Mouse (Mus musculus) ES-Bruce4 (cell line): ENCODE results near the gene Tk1. TPM values are rescaled to one million over a fixed set of nuclear protein-coding genes. Genes with fewer than 3 reads are reported as not detected.
A peak's percentile ranks its signal among the peaks of the same experiment; 100 is the strongest.
"Not testable (repeated sequence)": the region's sequence is repeated elsewhere in the genome, so short reads cannot be mapped to it uniquely, and the experiment has no call there.

Source experiments
- H3K27ac ChIP-seq: 2 replicates; pipeline ENCODE4 v1.5.1; 2012; ENCODE audit warnings: low read length, inconsistent platforms; ENCODE audit not compliant: insufficient read depth
- H3K27me3 ChIP-seq: 2 replicates; pipeline ENCODE4 v1.6.1; 2012; ENCODE audit warnings: mild to moderate bottlenecking, low read length, inconsistent platforms; ENCODE audit not compliant: control insufficient read depth, poor library complexity, insufficient read depth, severe bottlenecking
- H3K36me3 ChIP-seq: 2 replicates; pipeline ENCODE4 v1.6.1; 2012; ENCODE audit warnings: inconsistent platforms, mild to moderate bottlenecking, low read length, moderate library complexity; ENCODE audit not compliant: control insufficient read depth, poor library complexity, insufficient read depth, severe bottlenecking
- H3K4me1 ChIP-seq: one replicate; pipeline ENCODE4 v1.8.1; 2011; ENCODE audit warnings: low read length; ENCODE audit not compliant: control insufficient read depth, insufficient read depth
- H3K4me3 ChIP-seq: 2 replicates; pipeline ENCODE4 v1.5.1; 2011; ENCODE audit warnings: low read depth, mild to moderate bottlenecking, low read length
- H3K9ac ChIP-seq: 2 replicates; pipeline ENCODE4 v1.6.1; 2012; ENCODE audit warnings: low read depth, mild to moderate bottlenecking, inconsistent platforms; ENCODE audit not compliant: poor library complexity, severe bottlenecking
- H3K9me3 ChIP-seq: replicated peaks from 2 replicates; pipeline ENCODE4 v1.6.1; 2012; ENCODE audit warnings: mild to moderate bottlenecking, low read length, inconsistent platforms; ENCODE audit not compliant: control insufficient read depth, poor library complexity, insufficient read depth, severe bottlenecking
- CTCF ChIP-seq: IDR thresholded peaks from one replicate; pipeline ENCODE4 v1.8.1; 2011; ENCODE audit warnings: low read depth, low read length
- EP300 ChIP-seq: IDR thresholded peaks from 2 replicates; pipeline ENCODE4 v1.6.1; 2011; ENCODE audit warnings: low read depth, low read length; ENCODE audit not compliant: insufficient read depth
- POLR2A ChIP-seq: IDR thresholded peaks from one replicate; pipeline ENCODE4 v1.8.1; 2011; ENCODE audit warnings: low read length; ENCODE audit not compliant: insufficient read depth
- polyA plus RNA-seq: library from polyadenylated mRNA; stranded (reverse); fragments of >200 nt; gene quantifications from 2 replicates; pipeline ENCODE4 v1.2.4, GENCODE M21; 2011; ENCODE audit warnings: low read depth; ENCODE audit not compliant: missing spikeins, insufficient read depth, insufficient read length

The Tk1 gene
- polyA plus RNA-seq, 1 experiment, result 35.7 TPM

DNA sequence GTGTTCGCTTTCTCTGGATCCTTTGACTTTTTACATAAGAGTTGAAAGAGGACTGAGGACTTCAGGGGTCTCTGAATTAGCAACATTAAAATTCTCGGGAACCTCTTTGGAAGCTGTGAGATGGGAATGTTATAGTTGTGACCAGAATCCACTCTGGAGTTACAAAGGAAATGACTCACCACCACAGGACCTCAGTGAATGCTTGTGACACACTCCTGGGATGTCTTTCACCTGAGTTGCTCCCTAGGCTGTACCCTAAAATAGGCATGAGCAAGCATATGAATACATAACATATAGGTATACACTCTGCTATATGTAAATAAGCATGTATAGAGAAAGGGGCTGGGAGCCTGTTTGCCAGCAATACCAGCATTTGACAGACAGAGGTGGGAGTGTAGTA lies 17.5 kb upstream of the Tk1 start:
- H3K27me3 ChIP-seq, result no peaks in the 10 kb centered on the region
- no peak overlapping the region for H3K9ac ChIP-seq
- no peaks in the 10 kb centered on the region for H3K36me3 ChIP-seq
- no peaks in the 10 kb centered on the region for H3K9me3 ChIP-seq
- TF ChIP-seq CTCF (no peak), POLR2A (no peak), EP300 (no peak)
- no peak overlapping the region for H3K27ac ChIP-seq
- peaks cover 2% of the 10 kb centered on the region for H3K4me1 ChIP-seq
- no peak overlapping the region for H3K4me3 ChIP-seq

DNA sequence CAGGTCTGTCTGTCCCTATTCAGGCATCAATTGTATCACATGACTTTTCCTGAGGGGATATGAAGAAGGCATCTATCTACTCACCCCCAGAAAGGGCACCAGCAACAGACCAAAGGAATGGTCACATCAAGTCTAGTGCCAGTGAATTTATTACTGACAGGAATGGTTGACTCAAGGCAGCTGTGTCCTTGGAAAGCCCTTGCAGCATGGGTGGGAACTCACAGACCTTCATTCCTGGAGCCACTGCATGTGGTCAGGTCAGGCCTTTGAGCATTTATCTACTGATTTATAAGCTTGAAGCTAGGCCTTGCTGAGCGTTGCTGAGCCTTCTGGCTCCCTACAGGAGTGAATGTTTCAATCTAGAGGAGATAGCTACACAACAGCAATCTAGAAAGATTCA lies 15.0 kb upstream of the Tk1 start:
- Histone ChIP-seq H3K4me3 (no peak overlapping the region), H3K4me1 (peaks cover 2% of the 10 kb centered on the region), H3K9ac (no peak overlapping the region), H3K27me3 (no peaks in the 10 kb centered on the region), H3K27ac (no peak overlapping the region), H3K9me3 (no peaks in the 10 kb centered on the region), H3K36me3 (no peaks in the 10 kb centered on the region)
- TF ChIP-seq POLR2A (no peak), EP300 (no peak), CTCF (no peak)

GRCm38 (mm10) chr11:117839021-117839420 lies 13.1 kb upstream of the Tk1 start:
- Histone ChIP-seq H3K27ac (peak overlapping the region; percentile 60), H3K9ac (no peak overlapping the region), H3K4me1 (peaks cover 2% of the 10 kb centered on the region), H3K36me3 (no peaks in the 10 kb centered on the region), H3K9me3 (no peaks in the 10 kb centered on the region), H3K4me3 (no peak overlapping the region), H3K27me3 (no peaks in the 10 kb centered on the region)
- TF ChIP-seq CTCF (no peak), EP300 (no peak), POLR2A (no peak)

DNA sequence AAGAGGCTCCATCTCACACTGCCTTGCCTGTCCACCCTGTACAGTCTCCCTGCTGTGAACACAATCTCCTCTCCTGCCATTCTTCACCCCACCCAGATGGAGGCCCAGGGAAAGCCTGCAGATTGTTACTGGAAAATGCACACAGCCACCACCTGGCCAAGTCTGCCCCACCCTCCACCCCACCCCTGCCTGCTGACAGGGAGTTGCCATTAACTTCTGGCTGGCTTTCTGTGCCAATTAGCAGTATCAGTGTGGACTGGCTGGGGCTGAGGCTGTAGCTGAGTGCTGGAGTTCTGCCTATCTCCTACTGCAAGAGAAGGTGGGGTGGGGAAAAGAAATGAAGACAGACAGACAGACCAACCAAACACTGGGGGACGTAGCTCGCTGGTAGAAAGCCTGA lies 12.7 kb upstream of the Tk1 start:
- Histone ChIP-seq H3K27me3 (no peaks in the 10 kb centered on the region), H3K36me3 (no peaks in the 10 kb centered on the region), H3K9ac (no peak overlapping the region), H3K4me1 (peaks cover 2% of the 10 kb centered on the region), H3K27ac (peak overlapping the region; percentile 60), H3K9me3 (no peaks in the 10 kb centered on the region), H3K4me3 (no peak overlapping the region)
- TF ChIP-seq POLR2A (no peak), CTCF (no peak), EP300 (0 out of 2 replicates have a peak, but pooled peaks have one; percentile 40)

- TF ChIP-seq POLR2A, result no peak
- no peak for TF ChIP-seq EP300
- TF ChIP-seq CTCF, result no peak
- no peaks in the 10 kb centered on the region for H3K9me3 ChIP-seq
- no peaks in the 10 kb centered on the region for H3K27me3 ChIP-seq
- H3K4me3 ChIP-seq, result no peak overlapping the region
- no peaks in the 10 kb centered on the region for H3K36me3 ChIP-seq
- peaks cover 2% of the 10 kb centered on the region for H3K4me1 ChIP-seq
- no peak overlapping the region for H3K27ac ChIP-seq
- no peak overlapping the region for H3K9ac ChIP-seq
These were observed 10.4 kb upstream of the Tk1 start for GRCm38 (mm10) chr11:117836306-117836705.

DNA sequence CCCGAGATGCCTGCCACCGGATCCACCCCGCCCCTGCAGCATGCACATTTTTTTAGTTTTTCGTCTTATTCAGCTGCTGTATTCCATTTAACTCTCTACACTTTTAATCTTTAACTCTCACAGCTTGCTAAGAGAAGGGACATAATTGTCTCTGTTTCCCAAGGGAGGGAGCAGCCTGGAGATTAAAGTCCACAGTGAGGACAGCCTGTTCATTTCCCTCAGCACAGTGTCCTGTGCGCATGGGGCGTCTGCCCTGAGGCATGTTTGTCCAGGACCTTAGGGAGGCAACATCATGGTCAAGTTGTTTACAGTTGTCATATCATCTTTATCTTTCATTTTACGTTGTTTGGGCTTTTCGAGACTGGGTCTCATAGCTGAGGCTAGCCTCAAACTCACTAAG lies 8.2 kb upstream of the Tk1 start:
- H3K27me3 ChIP-seq, result no peaks in the 10 kb centered on the region
- H3K4me1 ChIP-seq, result no peaks in the 10 kb centered on the region
- TF ChIP-seq POLR2A (no peak), EP300 (no peak), CTCF (no peak)
- H3K9ac ChIP-seq, result no peak overlapping the region
- no peaks in the 10 kb centered on the region for H3K9me3 ChIP-seq
- no peak overlapping the region for H3K27ac ChIP-seq
- H3K4me3 ChIP-seq, result no peak overlapping the region
- no peaks in the 10 kb centered on the region for H3K36me3 ChIP-seq

DNA sequence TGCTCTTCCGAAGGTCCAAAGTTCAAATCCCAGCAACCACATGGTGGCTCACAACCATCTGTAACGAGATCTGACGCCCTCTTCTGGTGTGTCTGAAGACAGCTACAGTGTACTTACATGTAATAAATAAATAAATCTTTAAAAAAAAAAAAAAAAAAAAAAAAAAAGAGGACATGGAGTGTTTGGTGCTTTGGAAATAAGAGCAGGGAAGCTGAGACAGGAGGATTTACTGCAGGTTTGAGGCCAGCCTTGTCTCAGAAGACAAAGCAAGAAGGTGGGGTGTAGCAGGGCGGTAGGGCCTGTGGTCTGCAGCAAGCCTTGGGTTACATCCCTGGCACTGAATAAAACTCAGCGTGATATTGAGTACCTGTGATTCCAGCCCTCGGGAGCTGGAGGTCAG lies 7.6 kb upstream of the Tk1 start:
- H3K27me3 ChIP-seq, H3K4me3 ChIP-seq, H3K9me3 ChIP-seq, H3K4me1 ChIP-seq, H3K9ac ChIP-seq, H3K36me3 ChIP-seq, H3K27ac ChIP-seq: not testable (repeated sequence)
